Mouse (Mus musculus): ENCODE measurements around the gene Csad.

The Csad gene

GRCm38 (mm10) chr15:102204674-102205505, at the start of gene Csad:
TSS of gene Csad (minus strand) at chr15:102204724.
- DNase-seq = no peak

- DNase-seq = no peak
These were observed 46.0 kb upstream of the Csad start for GRCm38 (mm10) chr15:102250521-102250920.

- DNase-seq = no peak
These were observed 45.4 kb upstream of the Csad start for GRCm38 (mm10) chr15:102249967-102250366.

GRCm38 (mm10) chr15:102249251-102249691, 44.7 kb upstream of the Csad start:
- DNase-seq = no peak

- no peak for DNase-seq
These were observed 44.3 kb upstream of the Csad start for GRCm38 (mm10) chr15:102248812-102249191.

GRCm38 (mm10) chr15:102248131-102248811, 43.7 kb upstream of the Csad start:
- DNase-seq = no peak

- DNase-seq = peak; percentile 30 to 36
These were observed 43.0 kb upstream of the Csad start for GRCm38 (mm10) chr15:102247252-102248130.

GRCm38 (mm10) chr15:102246866-102247251, 42.3 kb upstream of the Csad start:
- DNase-seq = peak; percentile 51 to 59

- peak; percentile 45 for DNase-seq
These were observed 41.6 kb upstream of the Csad start for GRCm38 (mm10) chr15:102245891-102246741.

GRCm38 (mm10) chr15:102245461-102245881, 40.9 kb upstream of the Csad start:
- no peak for DNase-seq

GRCm38 (mm10) chr15:102244306-102245191, 40.0 kb upstream of the Csad start:
- no peak for DNase-seq

- DNase-seq = peak; percentile 52 to 59
These were observed 39.0 kb upstream of the Csad start for GRCm38 (mm10) chr15:102243229-102244190.

GRCm38 (mm10) chr15:102242404-102243228, 38.1 kb upstream of the Csad start:
- no peak for DNase-seq

GRCm38 (mm10) chr15:102240607-102241006, 36.1 kb upstream of the Csad start:
- DNase-seq = no peak

GRCm38 (mm10) chr15:102239851-102240250, 35.3 kb upstream of the Csad start:
- no peak for DNase-seq

GRCm38 (mm10) chr15:102239260-102239590, 34.7 kb upstream of the Csad start:
- DNase-seq = peak; percentile 90 to 91

GRCm38 (mm10) chr15:102238543-102239259, 34.2 kb upstream of the Csad start:
- DNase-seq = no peak

GRCm38 (mm10) chr15:102235371-102236027, 31.0 kb upstream of the Csad start:
- DNase-seq = peak in 1 of 2 experiments; percentile 24
